Mouse (Mus musculus): ENCODE measurements around the gene Ddx3y.

The Ddx3y gene

DNA sequence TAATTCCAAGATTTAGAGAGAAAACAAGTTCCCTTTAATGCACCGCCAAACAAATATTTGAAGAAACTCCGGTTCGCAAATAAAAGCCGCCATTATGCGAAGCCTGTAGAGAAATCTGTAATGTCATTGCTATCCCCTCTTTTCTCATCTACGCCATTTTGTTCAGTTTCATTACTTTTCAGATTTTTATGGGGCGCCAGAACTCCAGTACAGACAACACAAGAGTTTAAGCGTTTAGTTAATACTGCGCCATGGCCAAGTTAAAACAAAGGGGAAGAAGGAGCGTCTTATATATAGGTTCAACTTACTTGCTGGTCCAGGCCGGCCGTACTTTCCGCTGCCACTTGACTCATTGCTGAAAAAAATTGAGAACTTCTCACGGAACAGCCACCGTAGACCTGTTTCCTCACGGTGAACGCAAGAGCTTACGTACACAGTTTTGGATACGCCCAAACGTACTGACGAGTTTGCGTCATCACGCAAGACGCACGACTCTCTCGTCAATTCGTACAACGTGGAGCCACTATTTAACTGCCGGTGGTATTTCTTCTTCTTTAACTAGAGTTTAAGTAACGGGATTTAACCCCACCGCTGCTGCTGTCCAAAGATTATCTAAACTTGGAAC, at the start of gene Ddx3y:
Ddx3y (minus strand) TSS at position 459 of the 625 bp plus-strand sequence.
- DNase-seq (ENCODE audit: low spot score) = no peak

DNA sequence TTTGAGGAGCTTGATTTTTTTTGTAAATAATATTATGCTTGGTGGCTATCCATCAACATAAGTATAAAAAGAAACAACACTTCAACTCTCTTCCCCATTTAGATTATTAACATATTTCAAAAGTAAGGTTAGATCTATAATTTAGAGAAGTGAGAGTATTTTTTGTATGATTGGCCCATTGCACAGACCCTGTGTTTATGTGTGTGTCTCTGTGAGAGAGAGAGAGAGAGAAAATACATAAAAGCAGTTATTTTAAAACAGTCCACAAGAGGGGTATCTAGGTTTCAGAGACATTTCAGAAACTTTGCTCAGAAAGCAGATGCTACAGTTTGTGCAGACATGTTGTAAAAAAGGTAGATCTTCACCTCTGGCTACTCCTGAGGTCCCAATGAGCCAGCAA, 7.3 kb upstream of the Ddx3y start:
- no peak for DNase-seq (ENCODE audit: low spot score)

DNA sequence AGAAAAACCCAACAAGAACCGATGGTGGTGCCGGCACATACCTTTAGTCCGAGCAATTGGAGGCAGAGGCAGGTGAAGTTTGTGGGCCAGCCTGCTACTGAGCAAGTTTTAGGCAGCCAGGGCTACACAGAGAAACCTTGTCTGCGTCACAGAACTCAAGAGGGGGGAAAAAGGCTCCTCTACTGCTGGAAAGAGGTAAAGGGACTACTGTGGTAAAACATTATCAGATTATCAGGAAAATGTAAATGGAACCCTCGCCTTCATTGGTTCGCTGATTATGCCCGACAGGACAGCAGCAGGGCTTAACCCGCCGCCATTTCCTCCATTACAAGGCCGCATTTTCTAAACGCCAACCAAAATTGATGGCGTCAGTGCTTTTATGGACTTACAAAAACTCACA, 694 bp downstream of the Ddx3y start:
- no peak for DNase-seq (ENCODE audit: low spot score)

DNA sequence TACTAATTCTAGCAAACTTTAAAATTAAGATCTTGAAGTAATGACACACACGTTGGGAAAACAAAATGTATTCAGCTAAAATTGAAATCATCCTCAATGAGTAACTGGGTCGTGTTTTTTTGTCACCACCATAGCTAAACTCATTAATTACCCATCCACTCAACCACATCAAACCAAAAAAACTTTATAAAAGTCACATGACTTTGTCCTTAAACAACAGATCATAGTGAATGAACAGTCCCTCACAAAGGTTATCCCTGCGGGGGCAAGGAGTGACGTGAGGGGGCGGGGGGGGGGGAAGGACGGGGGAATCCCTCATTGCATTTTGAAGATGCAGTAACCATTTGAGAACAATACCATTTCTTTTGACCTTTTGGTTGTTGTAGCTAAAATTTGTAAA, 40.3 kb downstream of the Ddx3y start:
- DNase-seq (ENCODE audit: low spot score) = no peak

DNA sequence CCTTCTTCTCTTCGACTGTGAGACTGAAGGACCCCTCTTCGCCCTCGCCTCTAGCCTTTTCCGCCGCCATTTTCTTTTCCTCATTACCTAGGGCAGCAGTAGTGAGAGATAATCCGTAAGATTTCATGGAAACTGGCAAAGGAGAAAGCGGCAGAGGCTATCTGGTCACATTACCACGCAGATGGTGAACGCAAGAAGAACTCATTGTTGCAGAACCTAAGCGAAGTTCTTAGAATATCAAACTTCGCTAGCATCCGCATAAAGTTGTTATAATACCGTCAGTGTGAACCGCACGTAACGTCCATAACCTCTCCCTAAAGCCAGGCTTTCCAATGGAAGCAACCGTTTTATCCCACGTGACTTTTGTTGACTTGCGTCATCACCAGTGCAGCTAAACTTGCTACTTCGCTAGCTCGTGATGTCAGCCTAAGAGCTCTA, 41.0 kb downstream of the Ddx3y start, which contains the start of gene Uty:
Uty (minus strand) TSS at position 334 of the 438 bp plus-strand sequence.
- DNase-seq (ENCODE audit: low spot score) = no peak

DNA sequence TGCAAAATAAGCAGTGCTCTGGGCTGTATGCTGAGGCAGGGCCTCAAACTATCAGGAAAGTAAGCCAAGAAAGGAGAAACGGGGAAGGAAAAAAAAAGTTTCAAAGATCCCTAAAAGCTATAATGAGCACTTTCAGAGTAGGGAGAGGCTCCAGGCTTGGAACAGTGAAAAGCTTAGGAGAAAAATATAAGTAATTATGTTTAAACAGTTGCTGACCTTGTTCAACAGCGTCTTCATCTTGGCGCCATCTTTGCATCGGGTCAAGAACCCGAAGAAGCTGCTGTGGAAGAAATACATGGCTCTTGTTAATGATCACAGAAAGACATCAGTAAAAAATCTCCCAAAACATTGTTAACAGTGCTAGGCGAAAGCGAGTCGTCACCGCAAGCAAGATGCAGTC, 41.5 kb downstream of the Ddx3y start:
- DNase-seq (ENCODE audit: low spot score) = no peak

DNA sequence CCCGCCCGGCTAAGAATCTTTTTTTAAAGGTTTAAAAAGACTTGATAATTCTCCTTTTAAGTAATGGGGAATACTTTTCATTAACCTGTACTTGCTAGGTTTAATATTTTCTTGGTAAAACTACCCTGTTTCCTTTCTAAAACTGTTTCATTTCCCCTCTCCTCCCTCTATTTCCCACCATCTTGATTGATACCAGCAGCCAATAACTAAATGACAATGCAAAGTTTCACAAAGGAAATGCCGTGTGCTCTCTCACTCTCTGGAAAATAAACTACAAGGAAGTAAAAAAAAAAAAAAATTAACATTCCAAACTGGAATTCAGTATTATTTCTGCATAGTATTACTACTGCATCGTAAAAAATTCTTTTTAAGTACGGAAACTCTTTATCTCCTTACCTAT, 42.0 kb downstream of the Ddx3y start:
- no peak for DNase-seq (ENCODE audit: low spot score)

DNA sequence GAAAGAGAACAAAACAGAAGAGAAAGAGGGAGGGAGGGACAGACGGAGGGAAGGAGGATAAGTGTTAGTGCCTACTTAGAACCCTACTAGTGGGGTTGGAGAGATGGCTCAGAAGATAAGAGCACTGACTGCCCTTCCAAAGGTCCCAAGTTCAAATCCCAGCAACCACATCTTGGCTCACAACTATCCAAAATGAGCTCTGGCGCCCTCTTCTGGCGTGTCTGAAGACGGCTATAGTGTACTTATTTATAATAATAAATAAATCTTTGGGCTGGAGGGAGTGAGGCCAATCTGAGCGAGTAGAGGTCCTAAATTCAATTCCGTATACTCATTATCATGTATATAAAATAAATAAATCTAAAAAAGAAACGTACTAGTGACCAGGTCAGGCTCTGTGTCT, 66.4 kb downstream of the Ddx3y start:
- no peak for DNase-seq (ENCODE audit: low spot score)
